Mouse (Mus musculus): ENCODE results near the gene Exosc2. TPM values are rescaled to one million over a fixed set of nuclear protein-coding genes. Genes with fewer than 3 reads are reported as not detected.
A peak's percentile ranks its signal among the peaks of the same experiment; 100 is the strongest.

The Exosc2 gene
- polyA plus RNA-seq (2014; fragmentation: Nextera tagmentation; extraction: Ambion mirVana): 77.3 and 82.1 TPM in 2 replicates

DNA sequence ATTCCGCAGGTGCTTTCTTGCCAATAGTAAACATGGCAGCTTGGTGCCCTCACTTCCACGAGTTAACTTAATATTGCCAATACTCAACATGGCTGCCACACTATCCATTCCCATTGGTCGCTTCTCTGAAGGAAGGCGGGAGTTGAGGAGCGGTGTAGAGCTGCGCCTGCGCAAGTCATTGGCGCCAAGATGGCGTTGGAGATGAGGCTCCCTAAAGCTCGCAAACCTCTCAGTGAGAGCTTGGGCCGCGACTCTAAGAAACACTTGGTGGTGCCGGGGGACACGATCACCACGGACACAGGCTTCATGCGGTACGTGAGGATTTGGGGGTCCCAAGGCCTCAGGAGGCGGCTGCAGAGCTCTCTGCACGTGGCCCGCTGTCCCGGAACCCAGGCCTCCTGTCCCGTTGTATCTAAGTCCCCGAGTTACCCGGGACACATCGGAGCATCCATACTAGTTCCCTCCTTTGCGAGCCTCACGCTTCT, at the start of gene Exosc2:
Gene Exosc2 (plus strand): TSS at position 165 of the 485 bp plus-strand sequence.
- Histone ChIP-seq H3K4me2 (ENCODE audit: low read depth, low read length) (peak within 1 kb of the TSS; percentile 41), H3K36me3 (replicated peaks; ENCODE audit: control insufficient read depth, insufficient read depth, low read depth, low read length) (no peaks in the 10 kb centered on the region; the same call in none of the 2 replicates), H3K4me1 (ENCODE audit: control insufficient read depth, insufficient read depth, low read length) (no peaks in the 10 kb centered on the region), H3K4me3 (ENCODE audit: low read depth, low read length) (peak within 1 kb of the TSS; percentile 67), H3K9me3 (replicated peaks; ENCODE audit: control insufficient read depth, low read length) (no peaks in the 10 kb centered on the region), H3K27ac (replicated peaks; ENCODE audit: low read depth, low read length) (no peak within 1 kb of the TSS), H3K27me3 (ENCODE audit: control insufficient read depth, insufficient read depth, low read length) (no peaks in the 10 kb centered on the region), H3K9ac (replicated peaks; ENCODE audit: low read length) (peak within 1 kb of the TSS; percentile 84)
- ATAC-seq (replicated peaks; ENCODE audit: insufficient number of reproducible peaks, low FRiP score, low TSS enrichment, low read depth): peak; percentile 96
- DNase-seq (ENCODE audit: low spot score): peak; percentile 97
- 1% methylated on average over 27 of the region's 27 CpGs for WGBS

DNA sequence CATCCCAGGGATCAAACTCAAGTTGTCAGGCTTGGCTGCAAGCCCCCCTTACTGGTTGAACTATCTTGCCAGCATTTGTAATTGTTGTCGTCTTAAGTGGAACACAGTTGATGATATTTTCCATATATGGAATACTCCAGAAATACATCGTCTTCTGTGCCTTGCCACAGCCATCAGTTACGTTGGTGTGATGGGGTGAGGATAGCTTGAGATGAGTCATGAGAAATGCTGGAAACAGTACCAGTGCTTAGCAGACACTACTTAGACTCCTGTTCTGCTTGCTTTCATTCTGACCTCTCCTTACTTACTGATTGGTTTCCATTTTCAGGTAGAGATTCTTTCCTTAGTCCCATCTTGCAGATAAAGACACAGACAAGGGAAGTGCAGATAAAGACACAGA, 37.0 kb upstream of the Exosc2 start:
- Histone ChIP-seq H3K4me3 (ENCODE audit: low read depth, low read length) (no peak overlapping the region), H3K27ac (replicated peaks; ENCODE audit: low read depth, low read length) (no peak overlapping the region), H3K9ac (replicated peaks; ENCODE audit: low read length) (no peak overlapping the region), H3K36me3 (replicated peaks; ENCODE audit: control insufficient read depth, insufficient read depth, low read depth, low read length) (no peaks in the 10 kb centered on the region), H3K27me3 (ENCODE audit: control insufficient read depth, insufficient read depth, low read length) (peaks cover 48% of the 10 kb centered on the region), H3K4me2 (ENCODE audit: low read depth, low read length) (no peak overlapping the region), H3K4me1 (ENCODE audit: control insufficient read depth, insufficient read depth, low read length) (peaks cover 8% of the 10 kb centered on the region), H3K9me3 (replicated peaks; ENCODE audit: control insufficient read depth, low read length) (no peaks in the 10 kb centered on the region)
- DNase-seq (ENCODE audit: low spot score) (no peak), ATAC-seq (replicated peaks; ENCODE audit: insufficient number of reproducible peaks, low FRiP score, low TSS enrichment, low read depth) (no peak)
- WGBS: 66% methylated on average over 3 of the region's 3 CpGs

DNA sequence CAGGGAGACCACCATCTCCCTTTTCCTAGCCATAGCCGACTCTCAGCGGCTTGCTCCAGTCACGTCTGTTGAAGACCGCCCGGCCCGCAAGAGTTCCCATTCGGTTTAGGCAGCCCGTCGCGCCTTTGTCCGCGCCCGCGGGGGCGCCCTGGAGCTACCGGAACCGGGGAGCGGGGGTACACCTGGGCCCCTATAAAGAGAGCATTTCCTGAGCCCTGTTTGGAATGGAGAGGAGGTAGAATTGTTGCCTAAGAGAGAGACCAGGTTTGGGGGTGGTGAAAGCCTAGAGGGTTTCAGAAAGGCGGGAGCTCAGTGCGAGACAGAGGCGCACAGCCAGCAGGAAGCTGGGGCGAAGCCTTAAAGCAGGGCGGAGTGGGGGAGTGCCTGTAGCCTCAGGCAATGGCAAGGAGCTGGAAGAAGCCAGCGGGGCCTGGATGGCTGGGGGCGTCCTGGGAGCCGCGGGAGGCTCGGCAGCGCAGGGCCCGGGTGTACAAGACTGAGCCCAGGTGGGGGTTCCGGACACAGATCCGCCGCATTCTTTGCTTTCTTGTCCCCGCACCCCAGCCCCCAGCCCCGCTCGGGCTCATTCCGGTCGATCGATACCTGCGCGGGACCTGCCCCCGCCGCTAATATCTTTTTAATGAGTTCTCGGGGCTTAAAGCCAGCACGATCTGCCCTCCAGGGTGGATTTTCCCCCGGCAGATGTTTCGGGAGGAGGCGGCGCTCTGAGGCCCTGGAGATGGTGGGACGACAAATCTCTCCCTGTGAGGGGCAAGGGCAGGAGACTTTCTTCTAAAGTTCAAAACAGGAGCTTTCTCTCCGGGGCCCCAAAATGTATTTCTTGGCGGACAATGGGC, 35.0 kb upstream of the Exosc2 start:
- Histone ChIP-seq H3K9ac (replicated peaks; ENCODE audit: low read length) (no peak overlapping the region), H3K9me3 (replicated peaks; ENCODE audit: control insufficient read depth, low read length) (no peaks in the 10 kb centered on the region), H3K27ac (replicated peaks; ENCODE audit: low read depth, low read length) (no peak overlapping the region), H3K36me3 (replicated peaks; ENCODE audit: control insufficient read depth, insufficient read depth, low read depth, low read length) (no peaks in the 10 kb centered on the region), H3K27me3 (ENCODE audit: control insufficient read depth, insufficient read depth, low read length) (peaks cover 65% of the 10 kb centered on the region), H3K4me1 (ENCODE audit: control insufficient read depth, insufficient read depth, low read length) (peaks cover 10% of the 10 kb centered on the region), H3K4me2 (ENCODE audit: low read depth, low read length) (peak overlapping the region; percentile 33), H3K4me3 (ENCODE audit: low read depth, low read length) (0 out of 2 replicates have a peak overlapping the region, but pooled peaks have one; percentile 5)
- under 1% methylated on average over 52 of the region's 52 CpGs for WGBS
- DNase-seq (ENCODE audit: low spot score) (peak; percentile 45), ATAC-seq (replicated peaks; ENCODE audit: insufficient number of reproducible peaks, low FRiP score, low TSS enrichment, low read depth) (no peak)

DNA sequence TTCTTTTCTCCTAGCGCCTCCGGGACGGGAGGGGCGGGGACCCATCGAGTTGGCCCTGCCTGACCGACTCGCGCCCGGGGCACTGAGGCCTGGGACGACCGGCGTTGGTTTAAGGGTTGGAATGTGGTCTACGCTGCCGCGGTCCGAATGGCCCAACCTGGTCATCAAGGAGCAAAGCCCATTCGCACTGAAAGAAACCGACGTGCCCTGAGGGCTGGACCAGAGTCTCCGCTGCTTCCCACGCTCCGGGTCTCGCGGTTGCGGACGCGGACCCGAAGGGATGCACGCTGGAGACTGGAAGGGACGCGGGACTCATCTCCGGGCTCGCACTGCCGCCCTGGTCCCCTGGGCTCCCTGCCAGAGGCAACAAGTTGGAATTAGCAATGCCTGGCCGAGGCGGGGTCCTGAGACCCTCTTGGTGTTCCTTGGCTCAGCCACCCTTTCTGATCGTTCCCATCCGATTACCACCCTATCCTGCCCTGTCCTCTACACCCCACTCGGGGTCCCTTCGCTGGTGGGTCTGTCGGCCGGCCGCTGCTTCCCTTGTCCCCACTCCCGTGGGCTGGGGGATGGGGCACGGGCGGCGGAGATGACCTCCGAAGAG, 34.3 kb upstream of the Exosc2 start:
- Histone ChIP-seq H3K9me3 (replicated peaks; ENCODE audit: control insufficient read depth, low read length) (no peaks in the 10 kb centered on the region), H3K4me3 (ENCODE audit: low read depth, low read length) (peak overlapping the region; percentile 22), H3K4me2 (ENCODE audit: low read depth, low read length) (peak overlapping the region; percentile 33), H3K9ac (replicated peaks; ENCODE audit: low read length) (0 out of 2 replicates have a peak overlapping the region, but pooled peaks have one; percentile 18), H3K27ac (replicated peaks; ENCODE audit: low read depth, low read length) (no peak overlapping the region), H3K4me1 (ENCODE audit: control insufficient read depth, insufficient read depth, low read length) (peaks cover 10% of the 10 kb centered on the region), H3K27me3 (ENCODE audit: control insufficient read depth, insufficient read depth, low read length) (peaks cover 67% of the 10 kb centered on the region), H3K36me3 (replicated peaks; ENCODE audit: control insufficient read depth, insufficient read depth, low read depth, low read length) (no peaks in the 10 kb centered on the region)
- peak; percentile 42 for DNase-seq (ENCODE audit: low spot score)
- under 1% methylated on average over 45 of the region's 48 CpGs for WGBS
- no peak for ATAC-seq (replicated peaks; ENCODE audit: insufficient number of reproducible peaks, low FRiP score, low TSS enrichment, low read depth)

DNA sequence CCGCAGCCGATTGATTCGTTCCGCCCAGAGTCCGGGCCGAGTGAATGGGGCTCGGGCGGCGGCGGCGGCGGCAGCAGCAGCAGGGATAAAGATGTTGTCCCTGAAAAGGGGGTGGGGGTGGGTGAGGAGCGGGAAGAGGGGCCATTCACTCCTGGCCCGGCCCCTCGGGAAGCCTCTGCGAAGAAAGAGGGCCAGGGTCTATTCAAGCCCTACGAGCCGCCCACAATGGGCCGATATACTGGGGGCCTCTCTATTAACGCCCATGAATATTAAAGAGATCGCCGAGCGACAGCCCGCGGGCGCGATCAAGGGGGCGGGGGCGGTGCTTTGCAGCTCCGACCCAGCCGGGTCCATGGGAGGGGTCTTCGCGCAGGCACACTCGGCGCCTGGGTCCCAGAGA, 33.8 kb upstream of the Exosc2 start:
- WGBS: under 1% methylated on average over 35 of the region's 35 CpGs
- DNase-seq (ENCODE audit: low spot score) (peak; percentile 55), ATAC-seq (replicated peaks; ENCODE audit: insufficient number of reproducible peaks, low FRiP score, low TSS enrichment, low read depth) (peak; percentile 69)
- Histone ChIP-seq H3K27ac (replicated peaks; ENCODE audit: low read depth, low read length) (no peak overlapping the region), H3K9me3 (replicated peaks; ENCODE audit: control insufficient read depth, low read length) (no peaks in the 10 kb centered on the region), H3K27me3 (ENCODE audit: control insufficient read depth, insufficient read depth, low read length) (peaks cover 72% of the 10 kb centered on the region), H3K9ac (replicated peaks; ENCODE audit: low read length) (0 out of 2 replicates have a peak overlapping the region, but pooled peaks have one; percentile 18), H3K4me3 (ENCODE audit: low read depth, low read length) (peak overlapping the region; percentile 22), H3K4me1 (ENCODE audit: control insufficient read depth, insufficient read depth, low read length) (peaks cover 10% of the 10 kb centered on the region), H3K4me2 (ENCODE audit: low read depth, low read length) (peak overlapping the region; percentile 33), H3K36me3 (replicated peaks; ENCODE audit: control insufficient read depth, insufficient read depth, low read depth, low read length) (no peaks in the 10 kb centered on the region)

DNA sequence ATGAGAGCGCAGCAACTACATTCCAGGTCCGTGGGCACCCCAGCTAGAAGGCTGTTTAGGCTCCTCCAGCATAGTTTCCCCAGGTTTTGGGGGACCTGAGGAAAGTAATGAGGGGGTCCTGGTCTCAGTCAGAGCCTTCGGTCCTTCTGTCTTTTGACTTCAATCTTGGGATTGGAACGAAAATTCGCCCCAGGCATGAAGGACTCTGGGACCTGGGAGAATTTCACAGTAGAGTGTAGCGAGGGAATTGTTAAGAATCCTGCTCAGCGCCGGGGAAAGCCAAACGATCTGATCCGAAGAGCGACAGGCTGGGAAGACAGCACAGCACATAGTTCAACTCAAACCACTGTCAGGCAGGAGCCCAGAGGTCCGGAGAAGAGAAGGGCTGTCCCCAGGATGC, 33.2 kb upstream of the Exosc2 start:
- Histone ChIP-seq H3K27ac (replicated peaks; ENCODE audit: low read depth, low read length) (no peak overlapping the region), H3K9me3 (replicated peaks; ENCODE audit: control insufficient read depth, low read length) (no peaks in the 10 kb centered on the region), H3K36me3 (replicated peaks; ENCODE audit: control insufficient read depth, insufficient read depth, low read depth, low read length) (no peaks in the 10 kb centered on the region), H3K9ac (replicated peaks; ENCODE audit: low read length) (no peak overlapping the region), H3K4me3 (ENCODE audit: low read depth, low read length) (peak overlapping the region; percentile 3; the same call in 1 of the 2 replicates), H3K4me1 (ENCODE audit: control insufficient read depth, insufficient read depth, low read length) (peaks cover 10% of the 10 kb centered on the region), H3K4me2 (ENCODE audit: low read depth, low read length) (no peak overlapping the region; the same call in 1 of the 2 replicates), H3K27me3 (ENCODE audit: control insufficient read depth, insufficient read depth, low read length) (peaks cover 77% of the 10 kb centered on the region)
- no peak for ATAC-seq (replicated peaks; ENCODE audit: insufficient number of reproducible peaks, low FRiP score, low TSS enrichment, low read depth)
- WGBS: under 1% methylated on average over 12 of the region's 12 CpGs
- peak; percentile 51 for DNase-seq (ENCODE audit: low spot score)

DNA sequence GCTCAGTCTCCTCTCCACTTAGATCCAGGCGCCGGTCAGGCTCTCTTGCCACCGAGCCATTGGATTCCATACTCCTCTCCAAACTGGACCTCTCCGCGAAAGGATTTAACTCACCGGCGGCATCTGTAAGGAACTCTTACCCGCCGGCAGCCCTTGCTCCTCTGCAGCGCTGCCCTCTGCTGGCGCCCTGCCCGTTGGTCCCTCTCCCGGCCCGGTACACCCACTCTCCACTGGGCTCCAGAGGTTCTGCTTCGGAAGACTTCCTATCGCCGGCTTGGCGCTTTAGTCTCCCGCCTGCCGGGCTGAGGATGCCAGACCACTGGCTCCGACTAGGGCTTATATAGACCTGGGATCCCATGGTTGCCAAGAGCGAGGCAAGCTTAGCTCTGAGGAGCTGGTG, 32.7 kb upstream of the Exosc2 start:
- Histone ChIP-seq H3K4me1 (ENCODE audit: control insufficient read depth, insufficient read depth, low read length) (peaks cover 10% of the 10 kb centered on the region), H3K4me2 (ENCODE audit: low read depth, low read length) (peak overlapping the region; percentile 5; the same call in 1 of the 2 replicates), H3K9ac (replicated peaks; ENCODE audit: low read length) (no peak overlapping the region), H3K27ac (replicated peaks; ENCODE audit: low read depth, low read length) (no peak overlapping the region), H3K4me3 (ENCODE audit: low read depth, low read length) (peak overlapping the region; percentile 3; the same call in 1 of the 2 replicates), H3K36me3 (replicated peaks; ENCODE audit: control insufficient read depth, insufficient read depth, low read depth, low read length) (no peaks in the 10 kb centered on the region), H3K27me3 (ENCODE audit: control insufficient read depth, insufficient read depth, low read length) (peaks cover 79% of the 10 kb centered on the region), H3K9me3 (replicated peaks; ENCODE audit: control insufficient read depth, low read length) (no peaks in the 10 kb centered on the region)
- WGBS: under 1% methylated on average over 22 of the region's 22 CpGs
- DNase-seq (ENCODE audit: low spot score) (peak; percentile 66), ATAC-seq (replicated peaks; ENCODE audit: insufficient number of reproducible peaks, low FRiP score, low TSS enrichment, low read depth) (no peak)

All from embryonic facial prominence, embryonic 11.5 days (tissue).